In genomic region chr8:46569659-46570441, GRCm38 (mm10) we compare ENCODE assay signal across 19 mouse cellular contexts. TPM values are rescaled to one million over a fixed set of nuclear protein-coding genes. Genes with fewer than 3 reads are reported as not detected.
DNase-seq lines count a peak whose midpoint lies in the region; ATAC-seq and TF ChIP-seq lines count a peak whose summit lies in the region.
"Had no signal": no experiment of that assay in that cellular context is flagged by ENCODE, and none has a peak within 500 bp of the region (broad histone marks: within the 10 kb centered on the region; RNA-seq: fewer than 3 reads in every experiment).

No protein-coding gene starts in this region.

- H3K4me2 ChIP-seq in intestine, embryonic 15.5 days (replicated peaks): no peak overlapping the region
- no peak overlapping the region for H3K4me2 ChIP-seq in lung, embryonic 14.5 days
- H3K4me2 ChIP-seq: limb, embryonic 12.5 days; neural tube, embryonic 15.5 days had no signal

- WGBS in intestine, embryonic 15.5 days: 72% methylated on average over 19 of the region's 19 CpGs
- WGBS in lung, embryonic 14.5 days: 69% methylated on average over 19 of the region's 19 CpGs

- H3K36me3 ChIP-seq in intestine, embryonic 15.5 days: peaks cover 6% of the 10 kb centered on the region; the same call in 1 of the 2 replicates
- H3K36me3 ChIP-seq in lung, embryonic 14.5 days (ENCODE audit: insufficient read depth): peaks cover 37% of the 10 kb centered on the region

- no peaks in the 10 kb centered on the region for H3K9me3 ChIP-seq in intestine, embryonic 15.5 days
- no peaks in the 10 kb centered on the region for H3K9me3 ChIP-seq in lung, embryonic 14.5 days (ENCODE audit: low read depth, low read length)
- H3K9me3 ChIP-seq: limb, embryonic 12.5 days; midbrain, embryonic 10.5 days; neural tube, embryonic 15.5 days had no signal

- no peak for TF ChIP-seq CTCF in lung, embryonic 14.5 days (IDR thresholded peaks at IDR 0.05; ENCODE audit: low read depth)

- H3K27ac ChIP-seq in intestine, embryonic 15.5 days: peak overlapping the region; percentile 20
- no peak overlapping the region for H3K27ac ChIP-seq in lung, embryonic 14.5 days (ENCODE audit: low read depth)
- H3K27ac ChIP-seq: layer of hippocampus, adult 2 months; limb, embryonic 12.5 days; liver, embryonic 14.5 days; midbrain, embryonic 10.5 days; neural tube, embryonic 15.5 days had no signal

- peak; percentile 35 for DNase-seq in ovary, postnatal 36 days (ENCODE audit: low spot score)
- DNase-seq in ovary, postnatal 14 days (ENCODE audit: low spot score): no peak
- DNase-seq in lung, embryonic 14.5 days: peak; percentile 69
- DNase-seq in adrenal gland, postnatal 14 days: no peak
- no peak for DNase-seq in c-Kit-positive CD71-positive TER-119-positive erythroid progenitor cells, embryonic 14.5 days (ENCODE audit: low spot score)
- no peak for DNase-seq in right cerebral cortex, postnatal 10 days (ENCODE audit: low spot score in 2 of 2)
- DNase-seq: adrenal gland, postnatal 36 days; cerebellum, postnatal 10 days; gastrocnemius, postnatal 14 days; right cerebral cortex, adult 18-20 months had no signal

- peak; percentile 89 for ATAC-seq in intestine, embryonic 15.5 days
- peak; percentile 48 for ATAC-seq in lung, embryonic 14.5 days (ENCODE audit: insufficient read depth)
- peak; percentile 77 for ATAC-seq in megakaryocyte progenitor cell, adult 5-6 weeks (replicated peaks; ENCODE audit: poor library complexity)
- ATAC-seq: CD4-positive, CD25-positive, alpha-beta regulatory T cell, adult 4 months; forebrain, embryonic 16.5 days had no signal

- H3K4me3 ChIP-seq in intestine, embryonic 15.5 days (replicated peaks): no peak overlapping the region
- no peak overlapping the region for H3K4me3 ChIP-seq in lung, embryonic 14.5 days (ENCODE audit: low read depth, low read length)
- H3K4me3 ChIP-seq: layer of hippocampus, adult 2 months; limb, embryonic 12.5 days; midbrain, embryonic 10.5 days; neural tube, embryonic 15.5 days had no signal

- H3K9ac ChIP-seq in intestine, embryonic 15.5 days: no peak overlapping the region
- H3K9ac ChIP-seq in lung, embryonic 14.5 days: no peak overlapping the region
- H3K9ac ChIP-seq: limb, embryonic 12.5 days; liver, embryonic 14.5 days; neural tube, embryonic 15.5 days had no signal

- peaks cover 9% of the 10 kb centered on the region for H3K4me1 ChIP-seq in intestine, embryonic 15.5 days (replicated peaks)
- no peaks in the 10 kb centered on the region; the same call in 1 of the 2 replicates for H3K4me1 ChIP-seq in lung, embryonic 14.5 days (ENCODE audit: insufficient read depth)
- H3K4me1 ChIP-seq: midbrain, embryonic 10.5 days; neural tube, embryonic 15.5 days had no signal

- H3K27me3 ChIP-seq in intestine, embryonic 15.5 days (replicated peaks): no peaks in the 10 kb centered on the region
- no peaks in the 10 kb centered on the region for H3K27me3 ChIP-seq in lung, embryonic 14.5 days (ENCODE audit: insufficient read depth, low read length)
- H3K27me3 ChIP-seq: limb, embryonic 12.5 days; neural tube, embryonic 15.5 days had no signal

RNA-seq across cellular contexts. Expression of gene Cenpu, which starts 18.0 kb away (rescaled TPM):
- polyA plus RNA-seq in intestine, embryonic 15.5 days (2015; fragmentation: Nextera tagmentation; extraction: Ambion mirVana): 10.8 and 13.9 TPM in 2 replicates
- 24.5 and 25.6 TPM in 2 replicates for polyA plus RNA-seq in lung, embryonic 14.5 days (2014; fragmentation: Nextera tagmentation; extraction: Ambion mirVana)
- total RNA-seq in megakaryocyte progenitor cell, adult 5-6 weeks (2015): 34.9 and 42.0 TPM in 2 replicates
- total RNA-seq in megakaryocyte progenitor cell, adult 5-6 weeks (2017): 71.4 and 104 TPM in 2 replicates
- 5.6 and 6.9 TPM in 2 replicates for total RNA-seq in adrenal gland, postnatal 14 days (2021)

RNA-seq across cellular contexts. Expression of gene Primpol, which starts 47.2 kb away (rescaled TPM):
- polyA plus RNA-seq in intestine, embryonic 15.5 days (2015; fragmentation: Nextera tagmentation; extraction: Ambion mirVana): 13.4 and 14.8 TPM in 2 replicates
- 11.2 and 11.4 TPM in 2 replicates for polyA plus RNA-seq in lung, embryonic 14.5 days (2014; fragmentation: Nextera tagmentation; extraction: Ambion mirVana)
- total RNA-seq in megakaryocyte progenitor cell, adult 5-6 weeks (2015): 9.2 and 16.4 TPM in 2 replicates
- 7.5 and 7.9 TPM in 2 replicates for total RNA-seq in megakaryocyte progenitor cell, adult 5-6 weeks (2017)
- 10.5 and 13.3 TPM in 2 replicates for total RNA-seq in adrenal gland, postnatal 14 days (2021)

RNA-seq across cellular contexts. Expression of gene Casp3, which starts 47.2 kb away (rescaled TPM):
- 54.4 and 69.0 TPM in 2 replicates for polyA plus RNA-seq in intestine, embryonic 15.5 days (2015; fragmentation: Nextera tagmentation; extraction: Ambion mirVana)
- polyA plus RNA-seq in lung, embryonic 14.5 days (2014; fragmentation: Nextera tagmentation; extraction: Ambion mirVana): 84.1 and 86.7 TPM in 2 replicates
- 35.4 and 53.7 TPM in 2 replicates for total RNA-seq in megakaryocyte progenitor cell, adult 5-6 weeks (2015)
- total RNA-seq in megakaryocyte progenitor cell, adult 5-6 weeks (2017): 85.1 and 113 TPM in 2 replicates
- 18.6 and 20.2 TPM in 2 replicates for total RNA-seq in adrenal gland, postnatal 14 days (2021)

Comparison
In these comparisons a context has a peak if more than half of its experiments do, and no peak if none do; other contexts are left out.
1. DNase-seq: peak in ovary, postnatal 36 days (single experiment) and lung, embryonic 14.5 days (single experiment); none in ovary, postnatal 14 days (single experiment), adrenal gland, postnatal 14 days (single experiment), c-Kit-positive CD71-positive TER-119-positive erythroid progenitor cells, embryonic 14.5 days (single experiment) and right cerebral cortex, postnatal 10 days (0 of 2).
2. Peak in every context shown above with its lines, with median percentiles within 50 percentile points of each other: ATAC-seq.